Mouse (Mus musculus): ENCODE measurements around the gene Kdm2a. TPM values are rescaled to one million over a fixed set of nuclear protein-coding genes. Genes with fewer than 3 reads are reported as not detected.
A peak's percentile ranks its signal among the peaks of the same experiment; 100 is the strongest.

Kdm2a gene
- total and polyA plus RNA-seq, 3 experiments, result 17.3 to 51.9 (median 23.1) TPM

GRCm38 (mm10) chr19:4396081-4396997 lies 1.7 kb downstream of the Kdm2a start:
- Histone ChIP-seq H3K4me3 (replicated peaks in 1 of 3; ENCODE audit: low read depth in 2 of 3, low read length in 2 of 3, poor library complexity in 1 of 3) (peak overlapping the region; percentile 89 to 100 (median 98)), H3K36me3 (replicated peaks in 1 of 2; ENCODE audit: control insufficient read depth in 1 of 2, insufficient read depth in 1 of 2, low read length in 1 of 2) (peaks cover 0 to 9% of the 10 kb centered on the region in 2 experiments), H3K27ac (ENCODE audit: insufficient read depth, low read depth) (0 out of 2 replicates have a peak overlapping the region, but pooled peaks have one; percentile 20), H3K4me2 (ENCODE audit: insufficient read depth, low read depth, poor library complexity, severe bottlenecking) (peak overlapping the region; percentile 93; the same call in 1 of the 2 replicates), H3K79me2 (replicated peaks; ENCODE audit: control insufficient read depth, extremely low read depth, insufficient read depth, poor library complexity, severe bottlenecking) (peaks cover 32% of the 10 kb centered on the region), H3K9me3 (replicated peaks; ENCODE audit: low read length) (peaks cover 10% of the 10 kb centered on the region), H3K27me3 (replicated peaks) (no peaks in the 10 kb centered on the region), H3K4me1 (ENCODE audit: control insufficient read depth in 1 of 2, insufficient read depth in 2 of 2) (peaks cover 0 to 29% of the 10 kb centered on the region in 2 experiments; a peak in 2 of 4 replicates), H3K9ac (ENCODE audit: insufficient read depth, low read depth) (peak overlapping the region; percentile 98)
- dilution Hi-C loops (cut with MboI; ENCODE audit: extremely low pct_ligation_motif_present, extremely low pct_unique_long_range_greater_than_20kb, low sequenced_read_pairs) (no loop called here), in situ Hi-C loops (cut with MboI; ENCODE audit: low pct_ligation_motif_present, low pct_unique_long_range_greater_than_20kb, low sequenced_read_pairs) (no loop called here)
- TF ChIP-seq CHD1 (IDR thresholded peaks at IDR 0.05; ENCODE audit: low read depth, low read length) (peak; percentile 85), MAZ (IDR thresholded peaks at IDR 0.05; ENCODE audit: low read depth, low read length) (0 out of 2 replicates have a peak, but pooled peaks have one; percentile 25), EP300 (IDR thresholded peaks at IDR 0.05; ENCODE audit: low read length) (no peak), SIN3A (IDR thresholded peaks at IDR 0.05; ENCODE audit: low read length) (peak; percentile 75)
- DNase-seq (ENCODE audit: extremely low read depth), result peak; percentile 33

- H3K4me3 ChIP-seq (replicated peaks in 1 of 3; ENCODE audit: low read depth in 2 of 3, low read length in 2 of 3, poor library complexity in 1 of 3), result no peak overlapping the region
- H3K9me3 ChIP-seq (replicated peaks; ENCODE audit: low read length), result no peaks in the 10 kb centered on the region
- H3K4me2 ChIP-seq (ENCODE audit: insufficient read depth, low read depth, poor library complexity, severe bottlenecking), result no peak overlapping the region
- dilution Hi-C loops (cut with MboI; ENCODE audit: extremely low pct_ligation_motif_present, extremely low pct_unique_long_range_greater_than_20kb, low sequenced_read_pairs) (no loop called here), in situ Hi-C loops (cut with MboI; ENCODE audit: low pct_ligation_motif_present, low pct_unique_long_range_greater_than_20kb, low sequenced_read_pairs) (loop anchor here (10.0 kb wide), 1 partner anchor 52 kb away; no protein-coding TSS in a partner anchor)
- H3K27me3 ChIP-seq (replicated peaks), result no peaks in the 10 kb centered on the region
- DNase-seq (ENCODE audit: extremely low read depth), result no peak
- no peak overlapping the region for H3K27ac ChIP-seq (ENCODE audit: insufficient read depth, low read depth)
- TF ChIP-seq MEF2A (IDR thresholded peaks at IDR 0.05; ENCODE audit: borderline replicate concordance, low read depth, low read length) (no peak), MAZ (IDR thresholded peaks at IDR 0.05; ENCODE audit: low read depth, low read length) (no peak), SIN3A (IDR thresholded peaks at IDR 0.05; ENCODE audit: low read length) (no peak), SMC3 (IDR thresholded peaks at IDR 0.05; ENCODE audit: low read depth, low read length) (no peak), JUND (conservative IDR thresholded peaks at IDR 0.05; ENCODE audit: low read depth, low read length) (no peak), ZC3H11A (IDR thresholded peaks at IDR 0.05; ENCODE audit: low read depth, low read length) (no peak), UBTF (IDR thresholded peaks at IDR 0.05; ENCODE audit: low read depth, low read length) (no peak)
- peaks cover 20 to 54% of the 10 kb centered on the region in 2 experiments for H3K36me3 ChIP-seq (replicated peaks in 1 of 2; ENCODE audit: control insufficient read depth in 1 of 2, insufficient read depth in 1 of 2, low read length in 1 of 2)
- H3K4me1 ChIP-seq (ENCODE audit: control insufficient read depth in 1 of 2, insufficient read depth in 2 of 2), result peaks cover 0 to 24% of the 10 kb centered on the region in 2 experiments; a peak in 2 of 4 replicates
- H3K79me2 ChIP-seq (replicated peaks; ENCODE audit: control insufficient read depth, extremely low read depth, insufficient read depth, poor library complexity, severe bottlenecking), result peaks cover 22% of the 10 kb centered on the region
- H3K9ac ChIP-seq (ENCODE audit: insufficient read depth, low read depth), result no peak overlapping the region
Measured at GRCm38 (mm10) chr19:4387276-4387675, 10.8 kb downstream of the Kdm2a start.

GRCm38 (mm10) chr19:4385026-4385425 lies 13.1 kb downstream of the Kdm2a start:
- no peak overlapping the region for H3K4me3 ChIP-seq (replicated peaks in 1 of 3; ENCODE audit: low read depth in 2 of 3, low read length in 2 of 3, poor library complexity in 1 of 3)
- H3K36me3 ChIP-seq (replicated peaks in 1 of 2; ENCODE audit: control insufficient read depth in 1 of 2, insufficient read depth in 1 of 2, low read length in 1 of 2), result peaks cover 17 to 46% of the 10 kb centered on the region in 2 experiments
- DNase-seq (ENCODE audit: extremely low read depth), result no peak
- no peaks in the 10 kb centered on the region for H3K9me3 ChIP-seq (replicated peaks; ENCODE audit: low read length)
- H3K27me3 ChIP-seq (replicated peaks), result no peaks in the 10 kb centered on the region
- peaks cover 17% of the 10 kb centered on the region; the same call in 1 of the 2 replicates for H3K79me2 ChIP-seq (replicated peaks; ENCODE audit: control insufficient read depth, extremely low read depth, insufficient read depth, poor library complexity, severe bottlenecking)
- H3K9ac ChIP-seq (ENCODE audit: insufficient read depth, low read depth), result no peak overlapping the region
- no peak overlapping the region for H3K27ac ChIP-seq (ENCODE audit: insufficient read depth, low read depth)
- H3K4me1 ChIP-seq (ENCODE audit: control insufficient read depth in 1 of 2, insufficient read depth in 2 of 2), result peaks cover 0 to 19% of the 10 kb centered on the region in 2 experiments; a peak in 2 of 4 replicates
- in situ Hi-C loops (cut with MboI; ENCODE audit: low pct_ligation_motif_present, low pct_unique_long_range_greater_than_20kb, low sequenced_read_pairs) (loop anchor here (10.0 kb wide), 1 partner anchor 50 kb away; no protein-coding TSS in a partner anchor), dilution Hi-C loops (cut with MboI; ENCODE audit: extremely low pct_ligation_motif_present, extremely low pct_unique_long_range_greater_than_20kb, low sequenced_read_pairs) (no loop called here)
- no peak overlapping the region for H3K4me2 ChIP-seq (ENCODE audit: insufficient read depth, low read depth, poor library complexity, severe bottlenecking)
- peak in 1 of 2 experiments; percentile 16; a peak in 1 of 4 replicates for TF ChIP-seq CTCF (conservative IDR thresholded peaks at IDR 0.05 in 1 of 2, IDR thresholded peaks at IDR 0.05 in 1 of 2; ENCODE audit: low read depth in 2 of 2, low read length in 2 of 2)
- no peak for TF ChIP-seq JUND (conservative IDR thresholded peaks at IDR 0.05; ENCODE audit: low read depth, low read length)
- TF ChIP-seq TCF12 (IDR thresholded peaks at IDR 0.05; ENCODE audit: low read depth, low read length), result no peak
- no peak for TF ChIP-seq USF1 (IDR thresholded peaks at IDR 0.05; ENCODE audit: low read depth, low read length)
- no peak for TF ChIP-seq ZNF384 (IDR thresholded peaks at IDR 0.05; ENCODE audit: low read depth, low read length)
